Mouse (Mus musculus) neural tube, embryonic 14.5 days (tissue): ENCODE data around the gene Dnajc13. TPM values are rescaled to one million over a fixed set of nuclear protein-coding genes. Genes with fewer than 3 reads are reported as not detected.

Experiments
- ATAC-seq: fragments of 200-750 bp; cut with Nextera tagmentation; 2 replicates; pipeline ENCODE4 v1.8.0; 2017; ENCODE audit warnings: low read depth, mild to moderate bottlenecking, moderate TSS enrichment, moderate library complexity
- H3K27ac ChIP-seq: fragments of 300-500 bp; sonication (generic); 2 replicates; pipeline ENCODE4 v1.5.1; 2014; ENCODE audit warnings: low read depth, mild to moderate bottlenecking, control low read depth, low read length, moderate library complexity, mixed read lengths
- H3K27me3 ChIP-seq: fragments of 300-500 bp; sonication (generic); 2 replicates; pipeline ENCODE4 v1.6.1; 2014; ENCODE audit warnings: low read length; ENCODE audit not compliant: control insufficient read depth, insufficient read depth
- H3K36me3 ChIP-seq: fragments of 300-500 bp; sonication (generic); 2 replicates; pipeline ENCODE4 v1.6.1; 2014; ENCODE audit warnings: low read length, mixed read lengths; ENCODE audit not compliant: control insufficient read depth, insufficient read depth
- H3K4me1 ChIP-seq: fragments of 300-500 bp; sonication (generic); 2 replicates; pipeline ENCODE4 v1.6.1; 2014; ENCODE audit warnings: low read length; ENCODE audit not compliant: control insufficient read depth, insufficient read depth
- H3K4me2 ChIP-seq: fragments of 300-500 bp; sonication (generic); 2 replicates; pipeline ENCODE4 v1.6.1; 2014; ENCODE audit warnings: mild to moderate bottlenecking, low read depth, low read length, control low read depth
- H3K4me3 ChIP-seq: fragments of 300-500 bp; sonication (generic); 2 replicates; pipeline ENCODE4 v1.5.1; 2014; ENCODE audit warnings: low read depth, low read length, control low read depth, mixed read lengths
- H3K9ac ChIP-seq: fragments of 300-500 bp; sonication (generic); replicated peaks from 2 replicates; pipeline ENCODE4 v1.6.1; 2014; ENCODE audit warnings: low read depth, mild to moderate bottlenecking, control low read depth, low read length, mixed read lengths
- H3K9me3 ChIP-seq: fragments of 300-500 bp; sonication (generic); 2 replicates; pipeline ENCODE4 v1.6.1; 2016; ENCODE audit warnings: low read length; ENCODE audit not compliant: control insufficient read depth
- WGBS: fragments of 180-500 bp; shearing (Covaris S2); extraction: QIAGEN DNeasy Blood & Tissue Kit; methylation state at CpG from one replicate; pipeline ENCODE4 v1.1.7; 2014; 5-methylcytosine and 5-hydroxymethylcytosine counted together
- polyA plus RNA-seq: library from polyadenylated mRNA; unstranded; fragments of >200 nt; fragmentation: Nextera tagmentation; extraction: Ambion mirVana; gene quantifications from 2 replicates; pipeline ENCODE4 v1.2.1, GENCODE M21; 2014

Dnajc13 gene
- polyA plus RNA-seq, 1 experiment from 2014 or later, result 26.1 TPM

GRCm38 (mm10) chr9:104281737-104282136 lies 19.0 kb upstream of the Dnajc13 start:
- ATAC-seq, result no peak
- H3K4me1 ChIP-seq, result no peaks in the 10 kb centered on the region
- H3K4me3 ChIP-seq, result no peak overlapping the region
- 81% methylated on average over 5 of the region's 5 CpGs for WGBS
- no peaks in the 10 kb centered on the region for H3K9me3 ChIP-seq
- H3K4me2 ChIP-seq, result no peak overlapping the region
- H3K27ac ChIP-seq, result no peak overlapping the region
- no peaks in the 10 kb centered on the region for H3K36me3 ChIP-seq
- H3K27me3 ChIP-seq, result no peaks in the 10 kb centered on the region
- no peak overlapping the region for H3K9ac ChIP-seq

- Histone ChIP-seq H3K9ac (no peak overlapping the region), H3K27ac (no peak overlapping the region), H3K4me2 (no peak overlapping the region), H3K4me1 (no peaks in the 10 kb centered on the region), H3K27me3 (no peaks in the 10 kb centered on the region), H3K9me3 (no peaks in the 10 kb centered on the region), H3K4me3 (no peak overlapping the region), H3K36me3 (no peaks in the 10 kb centered on the region)
- ATAC-seq, result no peak
- 80% methylated on average over 8 of the region's 8 CpGs for WGBS
Measured at GRCm38 (mm10) chr9:104280725-104281495, 18.2 kb upstream of the Dnajc13 start.

GRCm38 (mm10) chr9:104277528-104278162 lies 14.9 kb upstream of the Dnajc13 start:
- H3K4me2 ChIP-seq, result peak overlapping the region; percentile 23; the same call in 1 of the 2 replicates
- H3K27me3 ChIP-seq, result no peaks in the 10 kb centered on the region
- H3K4me3 ChIP-seq, result no peak overlapping the region
- no peaks in the 10 kb centered on the region for H3K4me1 ChIP-seq
- WGBS, result 22% methylated on average over 18 of the region's 18 CpGs
- 0 out of 2 replicates have a peak overlapping the region, but pooled peaks have one; percentile 34 for H3K9ac ChIP-seq
- ATAC-seq, result no peak
- no peaks in the 10 kb centered on the region for H3K36me3 ChIP-seq
- H3K27ac ChIP-seq, result no peak overlapping the region
- no peaks in the 10 kb centered on the region for H3K9me3 ChIP-seq

- WGBS, result 89% methylated on average over 17 of the region's 17 CpGs
- Histone ChIP-seq H3K9me3 (no peaks in the 10 kb centered on the region), H3K4me1 (no peaks in the 10 kb centered on the region), H3K27ac (no peak overlapping the region), H3K36me3 (no peaks in the 10 kb centered on the region), H3K27me3 (no peaks in the 10 kb centered on the region), H3K9ac (no peak overlapping the region), H3K4me3 (no peak overlapping the region), H3K4me2 (no peak overlapping the region)
- no peak for ATAC-seq
Measured at GRCm38 (mm10) chr9:104275084-104275785, 12.5 kb upstream of the Dnajc13 start.

- no peak overlapping the region for H3K4me2 ChIP-seq
- no peaks in the 10 kb centered on the region for H3K27me3 ChIP-seq
- no peaks in the 10 kb centered on the region for H3K9me3 ChIP-seq
- no peak overlapping the region for H3K27ac ChIP-seq
- WGBS, result 83% methylated on average over 4 of the region's 4 CpGs
- H3K4me1 ChIP-seq, result no peaks in the 10 kb centered on the region
- H3K4me3 ChIP-seq, result no peak overlapping the region
- ATAC-seq, result no peak
- no peak overlapping the region for H3K9ac ChIP-seq
- H3K36me3 ChIP-seq, result no peaks in the 10 kb centered on the region
Measured at GRCm38 (mm10) chr9:104272057-104272456, 9.3 kb upstream of the Dnajc13 start.

GRCm38 (mm10) chr9:104271642-104272041 lies 8.9 kb upstream of the Dnajc13 start:
- no peak for ATAC-seq
- Histone ChIP-seq H3K36me3 (no peaks in the 10 kb centered on the region), H3K4me2 (no peak overlapping the region), H3K9ac (no peak overlapping the region), H3K4me1 (no peaks in the 10 kb centered on the region), H3K27ac (no peak overlapping the region), H3K27me3 (no peaks in the 10 kb centered on the region), H3K4me3 (no peak overlapping the region), H3K9me3 (no peaks in the 10 kb centered on the region)
- 66% methylated on average over 4 of the region's 4 CpGs for WGBS

GRCm38 (mm10) chr9:104269944-104270343 lies 7.2 kb upstream of the Dnajc13 start:
- Histone ChIP-seq H3K36me3 (no peaks in the 10 kb centered on the region), H3K4me1 (no peaks in the 10 kb centered on the region), H3K9ac (no peak overlapping the region), H3K9me3 (no peaks in the 10 kb centered on the region), H3K4me3 (no peak overlapping the region), H3K27me3 (no peaks in the 10 kb centered on the region), H3K27ac (no peak overlapping the region), H3K4me2 (no peak overlapping the region)
- 69% methylated on average over 3 of the region's 3 CpGs for WGBS
- no peak for ATAC-seq

- H3K9ac ChIP-seq, result no peak overlapping the region
- H3K27me3 ChIP-seq, result no peaks in the 10 kb centered on the region
- ATAC-seq, result no peak
- no peaks in the 10 kb centered on the region for H3K9me3 ChIP-seq
- no peaks in the 10 kb centered on the region for H3K4me1 ChIP-seq
- H3K36me3 ChIP-seq, result no peaks in the 10 kb centered on the region
- no peak overlapping the region for H3K4me2 ChIP-seq
- no peak overlapping the region for H3K4me3 ChIP-seq
- 38% methylated on average over 10 of the region's 10 CpGs for WGBS
- H3K27ac ChIP-seq, result no peak overlapping the region
Measured at GRCm38 (mm10) chr9:104269349-104269871, 6.7 kb upstream of the Dnajc13 start.

GRCm38 (mm10) chr9:104264567-104264966 lies 1.8 kb upstream of the Dnajc13 start:
- Histone ChIP-seq H3K4me2 (no peak overlapping the region), H3K9me3 (no peaks in the 10 kb centered on the region), H3K4me3 (no peak overlapping the region), H3K36me3 (no peaks in the 10 kb centered on the region), H3K9ac (no peak overlapping the region), H3K4me1 (peaks cover 11% of the 10 kb centered on the region; the same call in 1 of the 2 replicates), H3K27me3 (no peaks in the 10 kb centered on the region), H3K27ac (no peak overlapping the region)
- ATAC-seq, result no peak
- WGBS, result 81% methylated on average over 2 of the region's 2 CpGs
